Mouse (Mus musculus): ENCODE data around the gene Tgm4.
A peak's percentile ranks its signal among the peaks of the same experiment; 100 is the strongest.

The Tgm4 gene

GRCm38 (mm10) chr9:123034426-123034825 lies at the start of gene Tgm4:
Tgm4 (plus strand) TSS chr9:123034726.
- DNase-seq, result no peak

GRCm38 (mm10) chr9:122998406-122999192 lies 35.9 kb upstream of the Tgm4 start:
- DNase-seq, result no peak

- no peak for DNase-seq
Measured at GRCm38 (mm10) chr9:122999193-122999586, 35.3 kb upstream of the Tgm4 start.

- DNase-seq, result no peak
Measured at GRCm38 (mm10) chr9:123004718-123005117, 29.8 kb upstream of the Tgm4 start.

GRCm38 (mm10) chr9:123006071-123006470 lies 28.5 kb upstream of the Tgm4 start:
- DNase-seq, result no peak

GRCm38 (mm10) chr9:123020995-123021631 lies 13.4 kb upstream of the Tgm4 start, which contains the start of gene Tmem42:
Tmem42 (plus strand) TSS chr9:123021326.
- DNase-seq, result peak; percentile 92

- DNase-seq, result peak; percentile 79
Measured at GRCm38 (mm10) chr9:123021636-123022379, 12.7 kb upstream of the Tgm4 start.

- no peak for DNase-seq
Measured at GRCm38 (mm10) chr9:123024201-123024600, 10.3 kb upstream of the Tgm4 start.

GRCm38 (mm10) chr9:123031496-123032246 lies 2.9 kb upstream of the Tgm4 start:
- DNase-seq, result no peak

GRCm38 (mm10) chr9:123047665-123048064 lies 13.1 kb downstream of the Tgm4 start:
- no peak for DNase-seq

GRCm38 (mm10) chr9:123058724-123059292 lies 24.3 kb downstream of the Tgm4 start:
- DNase-seq, result no peak

GRCm38 (mm10) chr9:123060172-123060571 lies 25.6 kb downstream of the Tgm4 start:
- DNase-seq, result no peak

- no peak for DNase-seq
Measured at GRCm38 (mm10) chr9:123079149-123079548, 44.6 kb downstream of the Tgm4 start.

GRCm38 (mm10) chr9:123080355-123080754 lies 45.8 kb downstream of the Tgm4 start:
- DNase-seq, result no peak

GRCm38 (mm10) chr9:123080796-123081195 lies 46.3 kb downstream of the Tgm4 start:
- no peak for DNase-seq

- DNase-seq, result no peak
Measured at GRCm38 (mm10) chr9:123085373-123085772, 50.8 kb downstream of the Tgm4 start.

GRCm38 (mm10) chr9:123087558-123087957 lies 53.0 kb downstream of the Tgm4 start:
- DNase-seq, result no peak

GRCm38 (mm10) chr9:123090844-123091243 lies 56.3 kb downstream of the Tgm4 start:
- DNase-seq, result no peak

GRCm38 (mm10) chr9:123099631-123100455 lies 65.3 kb downstream of the Tgm4 start:
- DNase-seq, result no peak

- no peak for DNase-seq
Measured at GRCm38 (mm10) chr9:123103425-123103824, 68.9 kb downstream of the Tgm4 start.

- no peak for DNase-seq
Measured at GRCm38 (mm10) chr9:123104362-123104761, 69.8 kb downstream of the Tgm4 start.

- no peak for DNase-seq
Measured at GRCm38 (mm10) chr9:123107186-123107585, 72.7 kb downstream of the Tgm4 start.
